Mouse (Mus musculus) heart, adult 9 months (tissue): Measurements from ENCODE around the gene Szrd1.
A peak's percentile ranks its signal among the peaks of the same experiment; 100 is the strongest.

Experiments
- DNase-seq, 2 experiments: peaks; one replicate each; pipeline ENCODE4 v3.0.0; 2022; ENCODE audit warnings: low spot score in 2 of 2

Szrd1 gene

DNA sequence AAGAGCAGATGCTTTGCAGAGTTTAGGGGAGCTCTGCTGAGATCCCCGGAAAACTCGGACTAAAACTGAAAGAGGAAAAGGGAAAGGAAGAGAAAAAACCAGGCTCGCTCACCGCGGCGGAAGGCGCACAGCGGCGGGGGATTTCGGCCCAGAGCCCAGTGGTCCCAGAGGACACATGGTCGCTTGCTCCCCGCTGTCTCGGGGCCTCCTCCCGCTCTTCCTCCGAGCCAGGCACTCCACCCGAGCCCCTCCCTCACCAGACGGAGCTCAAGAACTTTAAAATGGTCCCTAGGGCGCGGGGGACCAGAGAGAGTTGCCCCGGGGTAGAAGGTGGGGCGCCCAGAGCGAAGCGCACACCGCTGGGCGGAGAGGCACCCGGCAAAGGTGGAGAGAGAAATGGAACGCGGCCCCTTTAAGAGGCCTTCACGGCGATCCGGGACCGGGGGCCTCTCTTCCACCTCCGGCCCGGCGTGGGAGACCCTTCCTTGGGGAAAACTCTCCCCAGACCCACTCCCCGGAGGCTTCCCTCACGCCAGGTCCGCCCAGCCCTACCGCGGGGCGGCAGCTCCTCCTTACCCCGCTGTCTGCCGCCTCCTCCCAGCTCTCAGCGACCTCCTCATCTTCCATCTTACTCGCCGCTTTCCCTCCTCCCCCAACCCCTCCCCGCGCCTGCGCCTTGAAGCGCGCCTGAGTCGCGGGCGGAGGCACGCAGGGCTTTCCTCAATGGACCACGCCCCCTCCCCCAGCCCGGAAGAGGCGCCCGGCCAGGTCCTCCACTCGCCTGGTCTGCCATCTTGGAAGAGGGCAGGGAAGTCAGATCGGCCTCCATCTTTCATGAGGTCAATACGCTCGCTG lies at the start of gene Szrd1:
Gene Szrd1 (minus strand): TSS at position 660 of the 855 bp plus-strand sequence.
- peak; percentile 97 to 98 for DNase-seq

DNA sequence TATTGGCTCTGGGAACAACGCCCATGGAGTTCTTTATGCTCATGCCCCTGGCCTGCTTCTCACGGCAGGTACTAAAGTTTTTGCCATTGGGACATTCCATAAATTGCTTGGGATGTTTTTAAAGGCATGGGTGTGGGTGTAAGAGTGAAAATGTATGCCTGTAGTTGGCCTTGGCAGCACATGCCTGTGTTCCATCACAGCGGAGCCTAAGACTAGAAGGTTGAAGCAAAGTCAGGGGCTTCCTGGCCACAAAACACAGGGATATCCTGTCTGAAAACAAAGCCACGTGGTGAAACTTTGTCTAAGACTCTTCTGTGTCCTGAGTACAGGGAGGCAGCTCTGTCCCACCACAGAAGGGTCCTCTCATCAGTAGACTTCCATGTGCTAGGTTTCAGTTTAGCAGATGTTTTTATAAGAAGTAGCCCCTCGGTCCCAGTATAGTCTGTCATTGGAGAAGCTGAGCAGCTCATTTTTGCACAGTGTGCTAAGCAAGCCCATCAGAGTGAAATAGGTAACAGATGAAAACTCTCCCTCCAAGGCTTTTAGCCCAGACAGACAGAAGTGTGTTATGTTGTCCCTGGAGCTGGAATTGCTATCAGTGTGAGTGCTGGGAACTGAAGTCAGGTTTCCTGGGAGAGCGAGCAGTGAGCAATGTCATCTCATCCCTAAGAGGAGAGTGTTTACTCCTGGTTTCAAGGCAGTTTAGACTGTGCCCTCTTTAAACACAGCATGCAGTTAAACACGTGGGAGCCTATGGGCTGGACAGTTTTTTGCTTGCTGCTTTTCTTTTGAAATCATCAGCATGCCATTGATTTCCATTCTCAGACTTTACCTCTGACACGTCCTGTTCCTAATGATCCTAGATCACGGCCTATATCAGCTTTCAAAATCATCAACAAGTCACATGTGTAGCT lies 47.6 kb upstream of the Szrd1 start:
- DNase-seq = no peak

- DNase-seq = no peak
Observed at GRCm38 (mm10) chr4:141184426-141184825, 44.9 kb upstream of the Szrd1 start.

DNA sequence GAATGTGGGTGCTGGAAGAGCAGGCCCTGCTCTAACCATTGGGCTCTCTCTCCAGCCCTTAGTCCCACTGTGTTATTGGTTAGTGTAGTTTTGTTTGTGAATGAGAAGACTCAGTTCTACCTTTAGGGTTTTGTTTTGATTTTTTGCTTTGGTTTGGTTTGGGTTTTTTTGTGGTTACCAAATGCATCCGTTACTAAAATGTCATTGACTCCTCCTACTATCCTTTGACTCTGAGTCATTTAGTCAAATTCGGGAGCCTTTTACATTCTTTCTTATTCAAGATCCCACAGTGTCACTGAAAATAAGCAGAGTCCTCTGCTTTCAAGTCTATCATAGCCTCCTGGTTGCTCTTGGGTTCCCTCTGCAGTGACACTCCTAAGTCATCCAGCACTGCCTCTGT lies 44.4 kb upstream of the Szrd1 start:
- no peak for DNase-seq

DNA sequence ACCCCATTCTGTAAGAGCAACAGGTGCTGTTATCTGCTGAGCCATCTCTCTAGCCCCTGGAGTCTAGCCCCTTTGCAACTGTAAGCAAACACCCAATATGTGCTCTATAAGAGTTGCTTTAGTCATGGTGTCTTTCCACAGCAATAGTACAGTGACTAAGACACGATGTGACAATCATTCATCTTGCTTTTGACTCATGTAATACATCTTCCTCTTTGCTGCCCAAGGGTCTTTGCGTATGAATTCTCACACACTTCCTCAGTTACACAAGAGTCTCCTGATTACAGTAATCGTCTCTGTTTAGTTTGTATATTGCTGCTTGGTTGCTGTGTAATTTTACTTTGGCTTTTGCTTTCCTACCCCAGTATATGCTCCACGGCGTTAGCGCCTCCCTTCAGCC lies 42.4 kb upstream of the Szrd1 start:
- DNase-seq = no peak

- no peak for DNase-seq
Observed at GRCm38 (mm10) chr4:141180831-141181230, 41.3 kb upstream of the Szrd1 start.

DNA sequence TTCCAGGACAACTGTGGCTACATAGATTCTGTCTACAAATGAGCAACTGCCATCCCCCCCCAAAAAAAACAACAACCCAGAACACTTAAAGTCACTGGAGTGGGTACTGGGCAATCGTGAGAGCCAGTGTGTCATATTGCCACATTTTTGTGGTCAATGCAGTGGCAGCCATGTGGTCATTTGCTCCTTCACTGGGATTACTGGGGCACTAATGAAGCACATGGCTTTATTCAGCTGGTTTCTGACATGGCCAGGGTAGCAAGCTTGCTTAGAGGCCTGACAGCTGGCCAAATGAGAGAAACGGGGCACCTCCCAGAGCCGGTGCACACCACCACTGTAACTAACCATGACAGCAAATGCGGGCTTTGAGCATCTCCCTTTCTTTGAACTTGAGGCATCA lies 38.9 kb upstream of the Szrd1 start:
- DNase-seq = no peak

DNA sequence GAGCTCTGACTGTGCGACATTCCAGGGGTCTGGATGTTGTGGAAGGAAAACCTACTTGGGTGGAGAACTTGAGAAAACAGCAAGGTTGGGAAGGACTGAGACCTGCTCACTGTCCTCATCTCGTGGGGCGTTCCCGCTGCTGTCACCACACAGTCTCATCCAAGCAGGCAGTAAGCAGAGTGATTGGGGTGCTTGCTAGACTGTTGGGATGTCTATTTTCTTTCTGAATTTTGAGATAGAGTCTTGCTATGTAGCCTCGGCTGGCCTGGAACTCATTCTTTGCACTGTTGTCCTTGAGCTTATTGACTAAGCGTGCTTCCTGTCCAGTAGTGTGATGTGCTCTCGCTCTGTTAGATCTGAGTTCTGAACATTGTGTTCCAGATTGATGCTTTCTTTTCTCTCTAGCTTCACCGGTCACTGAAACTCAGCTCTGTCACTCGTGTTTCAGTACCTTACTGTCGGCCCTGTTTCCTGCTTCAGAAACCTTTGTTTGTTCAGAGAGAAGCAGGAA lies 36.8 kb upstream of the Szrd1 start:
- peak in 1 of 2 experiments; percentile 23 for DNase-seq

- DNase-seq = peak; percentile 48 to 55
Observed at GRCm38 (mm10) chr4:141175783-141176182, 36.2 kb upstream of the Szrd1 start.

DNA sequence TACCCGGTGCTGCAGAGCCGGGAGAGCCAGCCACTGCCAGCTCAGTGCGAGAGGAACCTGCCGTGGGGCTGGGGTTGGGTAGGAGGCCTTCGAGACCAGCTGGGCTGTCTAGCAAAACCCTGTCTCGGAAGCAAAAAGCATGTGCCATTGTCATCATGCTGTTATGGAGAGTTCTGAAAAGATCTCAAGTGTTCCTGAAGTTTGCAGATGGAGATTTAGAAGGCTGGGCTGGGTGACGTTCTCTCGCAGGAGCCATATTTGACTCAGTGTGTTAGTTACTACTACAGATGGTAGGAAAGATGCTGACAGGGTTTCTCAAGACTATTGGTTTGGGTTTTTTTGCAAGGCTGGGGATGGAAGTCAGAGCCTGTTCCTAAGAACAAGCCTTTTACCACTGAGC lies 32.5 kb upstream of the Szrd1 start:
- no peak for DNase-seq

DNA sequence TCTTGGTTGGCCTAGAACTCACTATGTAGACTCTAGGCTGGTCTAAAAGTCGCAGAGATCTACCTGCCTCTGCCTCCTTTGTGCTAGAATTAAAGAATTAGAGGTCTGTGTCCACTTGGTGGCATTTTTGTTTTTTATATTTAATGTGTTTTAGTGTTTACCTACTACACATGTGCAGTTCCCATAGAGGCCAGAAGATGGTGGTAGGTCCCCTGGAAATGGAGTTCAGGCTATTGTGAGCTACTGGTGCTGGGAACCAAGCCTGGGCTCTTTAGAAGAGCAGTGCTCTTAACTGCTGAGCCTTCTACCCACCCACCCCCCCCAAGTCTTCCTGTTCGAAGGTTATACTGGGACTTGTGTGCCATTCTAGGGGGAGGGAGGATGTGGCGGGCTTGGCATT lies 27.6 kb upstream of the Szrd1 start:
- no peak for DNase-seq

DNA sequence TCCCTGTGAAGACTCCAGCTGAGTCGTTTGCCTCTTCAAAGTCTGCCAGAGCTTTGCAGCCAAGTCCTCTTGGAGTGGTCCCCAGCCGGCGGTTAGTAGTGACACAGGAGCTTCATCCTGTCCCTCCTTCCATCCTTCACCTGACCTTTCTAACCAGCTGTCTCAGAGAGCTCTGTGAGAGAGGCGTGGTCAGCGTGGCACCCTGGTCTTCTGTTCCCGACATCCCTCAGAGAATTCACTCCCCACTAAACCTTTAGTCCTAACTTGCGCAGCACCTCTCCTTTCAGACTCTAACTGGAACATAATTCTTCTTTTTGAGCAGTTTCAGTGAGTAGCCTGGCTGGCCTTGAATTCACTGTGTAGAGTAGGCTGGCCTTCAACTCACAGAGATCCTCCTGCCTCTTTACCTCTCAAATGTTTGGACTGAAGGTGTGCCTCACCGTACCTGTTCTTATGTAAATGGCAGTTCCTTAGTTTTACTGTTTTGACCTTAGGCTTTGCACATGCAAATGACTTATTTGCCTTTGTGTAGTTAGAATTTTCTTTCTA lies 26.2 kb upstream of the Szrd1 start:
- no peak for DNase-seq

GRCm38 (mm10) chr4:141163729-141164128 lies 24.2 kb upstream of the Szrd1 start:
- DNase-seq = no peak

- no peak for DNase-seq
Observed at GRCm38 (mm10) chr4:141161699-141162208, 22.2 kb upstream of the Szrd1 start.

GRCm38 (mm10) chr4:141160193-141160592 lies 20.6 kb upstream of the Szrd1 start:
- DNase-seq = no peak

DNA sequence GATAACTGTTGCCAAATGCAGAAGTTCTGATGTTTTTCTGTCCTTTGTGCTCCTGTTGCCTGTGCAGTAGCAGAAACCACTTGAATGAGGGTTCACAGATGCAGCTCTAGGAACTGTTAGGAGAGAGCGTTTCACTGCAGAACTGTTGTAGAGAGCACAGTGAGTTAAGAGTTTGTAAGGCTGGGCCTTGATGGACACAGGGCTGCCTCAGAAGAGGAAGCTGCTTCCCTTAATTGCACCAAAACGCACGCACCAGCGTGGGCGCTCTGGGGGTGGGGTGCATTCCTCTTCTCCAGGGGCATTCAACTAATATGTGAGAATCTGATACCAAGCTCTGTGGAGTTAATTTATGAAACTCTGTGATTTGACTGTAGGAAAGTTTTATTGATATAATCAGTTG lies 20.1 kb upstream of the Szrd1 start:
- DNase-seq = no peak

GRCm38 (mm10) chr4:141159093-141159492 lies 19.5 kb upstream of the Szrd1 start:
- no peak for DNase-seq

DNA sequence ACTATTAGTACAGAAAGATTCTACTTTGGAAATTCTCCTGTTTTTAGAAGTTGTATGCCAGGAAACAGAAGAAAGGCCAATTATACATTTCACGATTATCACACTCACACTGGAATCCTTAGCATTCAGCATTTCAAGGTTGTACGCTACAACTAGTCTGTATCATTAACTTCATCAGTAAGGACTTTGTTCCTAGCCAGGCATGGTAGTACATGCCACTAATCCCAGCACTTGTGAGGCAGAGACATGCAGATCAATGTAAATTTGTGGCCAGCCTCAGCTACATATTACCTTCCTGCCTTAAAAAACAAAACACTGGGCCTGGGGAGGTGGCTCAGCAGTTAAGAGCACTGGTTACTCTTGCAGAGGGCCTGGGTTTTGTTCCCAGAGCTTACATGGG lies 19.0 kb upstream of the Szrd1 start:
- no peak for DNase-seq

- DNase-seq = no peak
Observed at GRCm38 (mm10) chr4:141157485-141157884, 17.9 kb upstream of the Szrd1 start.

DNA sequence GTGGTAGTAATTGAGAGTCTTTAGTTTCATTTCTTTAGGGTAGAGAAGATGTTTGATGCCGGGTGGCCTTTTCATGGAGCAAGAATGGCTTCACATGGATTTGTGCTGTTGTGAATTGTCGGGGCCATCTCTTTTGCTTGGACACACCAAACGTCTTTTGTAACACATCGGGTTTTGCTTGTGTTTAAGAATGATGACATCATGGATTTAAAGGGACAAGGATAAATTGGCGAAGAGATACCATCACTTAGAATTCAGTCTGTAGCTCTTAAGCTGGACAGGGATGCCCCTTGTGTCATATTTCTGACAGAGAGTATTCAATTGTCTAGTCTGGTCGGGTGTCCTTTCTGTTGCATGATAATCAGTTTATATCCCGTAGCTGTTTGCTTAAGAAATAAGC lies 9.5 kb upstream of the Szrd1 start:
- no peak for DNase-seq

DNA sequence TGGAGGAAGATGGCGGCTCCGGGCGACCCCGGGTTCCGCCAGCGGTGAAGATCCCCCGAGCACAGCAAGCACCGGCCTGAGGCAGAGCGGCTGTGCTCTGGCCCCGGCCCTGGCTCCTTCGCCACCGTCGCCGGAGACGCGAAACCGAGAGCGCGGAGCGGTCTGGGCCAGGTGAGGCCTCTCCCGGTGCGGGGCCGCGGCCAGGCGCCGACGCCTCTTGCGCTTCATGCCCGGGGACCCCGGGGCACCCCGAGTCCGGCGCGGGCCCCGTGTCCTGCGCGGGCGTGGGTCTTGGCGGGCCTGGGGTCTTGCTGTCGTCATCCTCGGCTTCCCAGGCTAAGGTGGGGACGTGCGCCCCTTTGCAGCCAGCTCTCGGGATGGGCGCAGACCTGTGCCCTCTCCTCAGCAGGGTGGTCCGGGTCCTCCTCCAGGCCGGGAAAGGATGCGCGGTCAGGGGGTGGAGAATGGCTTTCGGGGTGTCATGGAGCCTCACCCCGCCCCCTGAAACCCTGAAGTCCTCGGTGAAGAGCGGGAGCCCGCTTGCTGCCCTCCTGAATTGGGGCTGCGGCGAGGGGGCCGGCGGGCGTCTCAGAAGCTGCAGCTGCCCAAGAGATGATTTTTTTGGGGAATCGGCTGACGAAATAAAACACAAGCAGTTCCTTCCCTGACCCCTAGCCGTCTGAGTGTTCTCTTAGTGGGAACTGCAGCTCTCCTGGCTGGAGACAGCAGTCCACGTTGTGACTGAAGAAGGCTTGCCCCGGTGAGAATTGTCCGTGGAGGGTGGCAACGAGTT lies 8.6 kb upstream of the Szrd1 start:
- peak in 1 of 2 experiments; percentile 38 for DNase-seq
